In genomic region chr7:109768699-109769383, GRCm38 (mm10) we compare ENCODE assay signal across 17 mouse cellular contexts. TPM values are rescaled to one million over a fixed set of nuclear protein-coding genes. Genes with fewer than 3 reads are reported as not detected.
"Had no signal": no experiment of that assay in that cellular context is flagged by ENCODE, and none has a peak within 500 bp of the region (broad histone marks: within the 10 kb centered on the region; RNA-seq: fewer than 3 reads in every experiment).

No protein-coding gene starts in this region.

- H3K36me3 ChIP-seq: kidney, embryonic 15.5 days; limb, embryonic 10.5 days; lung, embryonic 15.5 days; midbrain, embryonic 15.5 days; neural tube, embryonic 13.5 days had no signal

- H3K4me1 ChIP-seq: kidney, embryonic 15.5 days; limb, embryonic 10.5 days; lung, embryonic 15.5 days; midbrain, embryonic 15.5 days; neural tube, embryonic 13.5 days had no signal

- ATAC-seq: midbrain, embryonic 15.5 days had no signal

- H3K4me2 ChIP-seq: kidney, embryonic 15.5 days; lung, embryonic 15.5 days; midbrain, embryonic 11.5 days; midbrain, embryonic 15.5 days; neural tube, embryonic 13.5 days had no signal

- H3K27ac ChIP-seq: kidney, embryonic 15.5 days; left cerebral cortex, adult 2 months; limb, embryonic 10.5 days; lung, embryonic 15.5 days; midbrain, embryonic 15.5 days; neural tube, embryonic 13.5 days had no signal

- H3K9me3 ChIP-seq: kidney, embryonic 15.5 days; limb, embryonic 10.5 days; lung, embryonic 15.5 days; midbrain, embryonic 15.5 days; neural tube, embryonic 13.5 days had no signal

- H3K4me3 ChIP-seq: kidney, embryonic 15.5 days; left cerebral cortex, adult 2 months; limb, embryonic 10.5 days; lung, embryonic 15.5 days; midbrain, embryonic 15.5 days; neural tube, embryonic 13.5 days had no signal

- H3K9ac ChIP-seq: kidney, embryonic 15.5 days; lung, embryonic 15.5 days; midbrain, embryonic 15.5 days; neural tube, embryonic 13.5 days had no signal

- DNase-seq: kidney, adult 2 months; kidney, postnatal 14 days; retina, postnatal 1 day; thymus, postnatal 36 days had no signal

- H3K27me3 ChIP-seq: kidney, embryonic 15.5 days; lung, embryonic 15.5 days; midbrain, embryonic 15.5 days; neural tube, embryonic 13.5 days had no signal

RNA-seq across cellular contexts. Expression of gene Nrip3, which starts 13.0 kb away (rescaled TPM):
- total RNA-seq: monocyte, adult 5-6 weeks had no signal

RNA-seq across cellular contexts. Expression of gene Ascl3, which starts 37.3 kb away (rescaled TPM):
- total RNA-seq: layer of hippocampus, adult 8-10 months; layer of hippocampus, postnatal 25 days; left cerebral cortex, adult 2 months; left cerebral cortex, postnatal 14 days had no signal
- polyA plus RNA-seq: kidney, embryonic 15.5 days; limb, embryonic 14.5 days; liver, embryonic 16.5 days had no signal

RNA-seq across cellular contexts. Expression of gene BC051019, which starts 45.2 kb away (rescaled TPM):
- total RNA-seq: layer of hippocampus, postnatal 25 days; left cerebral cortex, adult 2 months; left cerebral cortex, postnatal 14 days; monocyte, adult 5-6 weeks had no signal
- polyA plus RNA-seq: kidney, embryonic 15.5 days; limb, embryonic 10.5 days; midbrain, embryonic 11.5 days had no signal
